Mouse (Mus musculus) cerebellum, adult 9-10 months (tissue): ENCODE measurements at regions not wholly inside any gene's neighbourhood (a gene's known extent, or its start where the extent isn't known, plus 50 kb on each side); places are given as distances from the start of the nearest gene placed in this dataset.

ENCODE experiments used
- DNase-seq: peaks from one replicate; pipeline ENCODE4 v3.0.0; 2022

DNA sequence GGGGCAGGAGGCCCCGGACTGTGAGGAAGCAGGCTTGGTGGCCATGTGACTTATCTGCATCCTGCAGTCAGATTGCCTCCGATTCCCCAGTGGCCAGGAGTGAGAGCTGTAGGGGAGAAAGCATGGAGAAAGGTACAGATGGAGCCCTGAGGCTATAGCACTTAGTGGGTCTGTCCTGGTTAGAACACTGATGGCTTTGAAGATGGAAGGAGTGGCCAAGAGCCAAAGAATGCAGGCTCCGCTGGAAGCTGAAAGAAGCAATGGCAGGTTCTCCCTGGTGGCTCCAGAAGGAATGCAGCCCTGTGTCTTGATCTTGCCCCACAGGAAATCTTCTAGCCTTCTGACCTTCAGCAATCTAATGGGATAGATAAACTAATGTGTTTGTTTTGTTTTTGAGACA is 926.3 kb downstream of the 4930447A16Rik start:
- no peak for DNase-seq

DNA sequence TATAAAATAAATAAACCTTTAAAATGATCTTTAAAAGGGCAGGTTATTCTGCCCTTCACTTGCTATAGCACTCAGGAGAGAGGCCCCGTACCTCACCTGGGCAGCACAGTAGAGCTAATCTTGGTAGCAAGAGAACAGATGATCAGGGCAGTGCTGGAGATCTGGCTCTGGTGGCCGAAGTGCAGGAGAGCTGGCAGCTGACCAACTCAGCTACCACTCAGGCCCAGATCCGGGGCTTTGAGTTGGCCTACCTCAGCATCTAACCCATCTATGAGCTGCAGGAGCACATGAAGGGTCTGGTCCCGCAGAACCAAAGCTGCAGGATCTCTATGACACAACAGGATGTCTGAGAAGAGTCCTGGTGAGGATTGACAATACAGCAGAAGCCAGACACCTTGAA is 928.0 kb downstream of the 4930447A16Rik start:
- DNase-seq = no peak

DNA sequence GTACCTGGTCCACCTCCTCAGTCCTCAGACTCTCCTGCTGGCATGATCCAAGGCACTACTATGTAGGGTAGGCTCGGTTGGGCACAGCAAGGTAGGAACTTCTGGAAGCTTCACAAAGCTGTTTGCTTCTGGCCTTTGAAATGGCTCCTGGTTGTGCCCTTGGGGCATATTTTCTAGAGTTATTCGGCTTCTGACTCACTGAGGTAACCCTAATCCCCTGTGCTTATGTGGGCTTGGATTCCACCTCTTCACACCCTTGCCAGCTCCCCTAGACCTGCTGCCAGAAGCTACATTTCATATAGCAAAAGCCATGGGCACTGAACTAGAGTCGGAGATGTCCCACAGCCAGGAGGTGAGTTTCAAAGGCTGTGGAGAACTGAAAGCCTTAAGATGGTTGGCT is 933.7 kb downstream of the 4930447A16Rik start:
- no peak for DNase-seq

DNA sequence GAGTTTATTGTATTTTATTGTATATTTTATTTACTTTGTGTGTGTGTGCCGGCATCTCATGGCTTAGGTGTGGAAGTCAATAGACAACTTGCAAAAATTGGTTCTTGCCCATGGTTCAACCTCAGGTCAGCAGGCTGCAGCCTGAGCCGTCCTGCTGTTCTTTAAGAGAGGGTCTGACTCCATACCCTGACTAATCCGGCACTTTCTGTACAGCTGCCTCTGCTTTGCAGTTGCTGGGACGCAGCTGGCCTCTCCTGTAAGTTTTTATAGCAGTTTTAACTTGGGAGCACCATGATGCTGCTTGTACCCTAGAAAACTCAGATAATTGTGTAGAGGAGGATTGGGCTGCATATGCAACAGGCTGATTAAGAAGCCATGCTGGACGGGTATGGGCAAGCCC is 938.2 kb downstream of the 4930447A16Rik start:
- no peak for DNase-seq

DNA sequence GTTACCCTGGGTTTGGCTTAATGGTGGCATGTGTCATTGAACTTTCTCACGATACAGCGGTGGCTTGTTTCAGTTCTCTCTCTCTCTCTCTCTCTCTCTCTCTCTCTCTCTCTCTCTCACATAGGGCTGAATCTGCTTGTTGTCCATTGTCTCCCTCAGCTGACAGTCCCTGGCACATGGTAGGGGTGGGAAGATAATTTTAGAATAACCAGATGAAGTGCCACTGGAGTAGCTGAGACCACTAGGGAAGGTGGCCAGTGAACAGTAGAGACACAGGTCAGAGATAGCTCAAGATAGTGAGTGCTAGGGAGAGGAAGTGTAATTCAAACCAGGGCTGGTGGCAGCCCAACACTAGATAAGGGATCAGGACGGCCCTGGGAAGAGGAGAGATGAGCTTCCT is 938.7 kb downstream of the 4930447A16Rik start:
- no peak for DNase-seq

DNA sequence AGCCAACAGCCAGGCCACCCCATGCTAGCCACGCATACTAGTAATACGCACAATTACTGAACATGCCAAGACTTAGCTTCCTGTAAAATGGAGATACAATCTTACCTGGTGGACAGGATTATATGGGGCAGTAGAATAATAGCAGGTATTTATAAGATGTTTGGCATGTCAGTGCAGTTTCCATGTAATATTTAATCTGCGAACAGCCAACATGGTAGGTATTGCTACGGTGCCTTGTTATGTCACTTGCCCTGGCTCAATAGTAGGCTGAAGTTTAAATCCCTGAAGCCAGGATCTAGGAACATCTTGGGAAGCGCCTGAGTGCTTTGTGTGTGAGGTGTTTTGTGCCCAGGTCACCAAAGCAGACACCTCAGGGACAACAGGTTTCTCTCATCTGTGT is 942.3 kb downstream of the 4930447A16Rik start:
- no peak for DNase-seq

DNA sequence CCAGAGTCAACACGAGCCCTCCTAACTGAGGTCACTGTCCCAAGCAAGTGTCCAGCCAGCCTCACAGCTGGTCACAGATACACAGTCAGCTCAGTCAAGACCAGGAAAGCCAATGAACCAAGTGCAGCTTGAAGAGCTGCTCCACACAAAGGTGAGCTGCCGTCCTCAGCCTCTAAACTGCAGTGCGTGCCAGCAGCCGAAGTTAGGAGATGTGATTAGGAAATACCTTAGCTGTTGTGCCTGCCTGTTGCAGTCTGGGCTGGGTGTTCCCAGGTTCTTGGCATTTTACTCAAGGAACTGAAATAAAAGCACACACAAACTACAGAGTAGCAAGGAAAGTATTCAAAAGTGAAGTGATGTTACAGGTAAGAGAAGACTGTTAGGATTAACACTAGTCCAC is 942.9 kb downstream of the 4930447A16Rik start:
- DNase-seq = no peak

DNA sequence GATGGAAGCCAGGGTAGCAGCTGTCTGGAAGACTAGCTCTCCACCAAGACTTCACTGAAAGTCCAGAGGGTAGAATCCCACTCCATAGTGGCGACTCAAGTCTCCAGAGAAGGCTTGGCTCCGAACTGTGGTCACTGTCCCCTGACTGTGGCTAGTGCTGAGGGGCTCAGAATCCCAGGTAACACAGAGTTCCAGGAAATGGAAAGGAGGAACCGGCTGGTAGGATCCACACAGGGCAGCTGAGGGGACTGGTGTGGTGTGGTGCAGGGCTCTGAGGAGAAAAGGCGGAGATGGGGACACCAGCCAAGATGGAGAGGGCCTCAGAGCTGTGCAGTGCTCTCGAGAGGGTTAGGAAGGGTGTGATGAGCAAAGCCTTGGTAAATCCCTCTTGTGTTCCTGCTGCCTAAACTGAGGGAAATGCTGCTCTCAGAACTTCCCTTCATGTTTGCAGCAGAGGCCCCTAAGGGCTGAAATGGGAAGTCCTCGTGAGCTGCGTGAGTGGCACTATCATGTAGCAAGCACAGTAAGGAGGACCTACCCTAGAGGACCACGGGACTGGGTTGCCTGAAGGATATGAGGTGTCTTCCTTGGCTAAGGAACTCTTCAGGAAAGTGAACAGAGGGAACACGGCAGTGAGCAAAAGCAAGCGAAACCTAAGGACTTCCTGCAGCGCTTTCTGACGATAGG is 946.2 kb downstream of the 4930447A16Rik start:
- no peak for DNase-seq

DNA sequence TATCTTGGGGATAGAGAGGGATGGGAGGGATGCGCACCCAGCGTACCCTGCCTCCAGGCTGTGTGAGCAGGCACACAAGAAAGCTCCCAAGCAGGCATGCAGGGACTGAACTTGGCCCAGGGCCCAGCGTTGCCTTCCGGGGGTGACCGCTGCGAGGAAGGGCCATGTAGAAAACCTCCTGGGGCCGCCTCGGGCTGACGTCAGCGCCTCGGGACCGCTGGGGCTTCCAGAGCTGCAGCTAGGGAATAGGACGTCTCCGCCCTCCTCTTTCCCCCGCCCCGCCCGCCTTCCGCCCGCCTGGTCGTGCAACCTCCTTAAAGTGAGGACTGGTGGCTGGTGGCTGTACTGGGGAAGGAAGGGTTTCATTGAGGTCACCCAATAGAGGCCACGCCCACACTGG is 948.4 kb downstream of the 4930447A16Rik start:
- DNase-seq = peak; percentile 34

DNA sequence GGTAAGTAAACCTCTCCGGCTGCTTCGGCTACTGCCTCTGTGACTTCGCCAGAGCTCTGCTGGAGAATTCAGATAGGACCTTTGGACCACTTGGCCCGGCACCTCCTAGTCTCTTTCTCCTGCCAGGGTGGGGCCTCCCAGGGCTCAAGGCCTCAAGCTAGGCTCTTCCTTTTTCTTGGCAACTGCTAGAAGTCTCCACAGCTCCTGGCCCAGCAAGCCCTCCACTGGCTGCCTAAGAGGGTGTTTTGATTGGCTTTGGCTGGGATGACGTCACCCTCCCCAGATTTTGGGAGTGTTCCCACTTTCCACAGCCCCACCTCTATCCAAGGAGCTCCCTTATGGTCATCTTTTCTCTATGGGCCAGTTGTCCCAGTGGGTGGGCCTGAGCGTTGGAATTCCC is 949.4 kb downstream of the 4930447A16Rik start:
- DNase-seq = peak; percentile 52

DNA sequence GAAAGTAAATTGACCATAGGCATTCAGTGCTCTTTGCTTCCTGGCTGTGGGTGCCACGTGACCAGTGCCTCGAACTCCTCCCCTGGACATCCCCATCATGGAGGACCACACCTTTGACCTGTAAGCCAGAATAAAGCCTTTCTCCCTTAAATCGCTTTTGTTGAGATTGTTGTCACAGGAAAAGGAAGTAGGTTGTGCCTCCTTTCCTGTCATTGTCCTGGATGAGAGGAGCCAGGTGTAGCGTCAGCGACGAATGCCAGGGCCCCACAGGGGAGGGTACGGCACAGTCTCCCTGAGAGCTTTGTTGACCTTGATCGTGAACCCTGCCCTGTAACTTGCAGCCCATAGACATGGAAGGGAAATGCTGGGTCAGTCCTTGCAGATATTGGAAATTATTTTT is 952.8 kb downstream of the 4930447A16Rik start:
- no peak for DNase-seq

DNA sequence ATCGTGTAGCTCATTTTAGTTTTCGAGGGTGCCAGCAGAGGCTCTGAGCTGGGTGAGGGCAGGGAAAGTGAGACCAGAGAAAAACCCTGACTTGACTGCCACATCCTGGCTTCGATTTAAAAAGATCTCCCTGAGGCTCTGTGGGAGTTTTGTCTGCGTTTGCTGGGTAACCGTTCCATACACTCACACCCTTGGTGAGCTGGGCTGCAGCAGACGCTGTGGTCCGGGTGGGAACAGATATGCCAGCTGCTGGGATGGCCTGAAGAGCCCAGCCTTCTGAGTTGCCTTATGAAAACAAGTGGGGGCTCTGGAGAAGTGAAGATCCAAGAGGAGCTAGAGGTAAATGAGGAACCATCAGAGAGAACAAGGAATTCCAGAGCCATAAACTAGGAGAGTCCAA is 962.3 kb downstream of the 4930447A16Rik start:
- no peak for DNase-seq

DNA sequence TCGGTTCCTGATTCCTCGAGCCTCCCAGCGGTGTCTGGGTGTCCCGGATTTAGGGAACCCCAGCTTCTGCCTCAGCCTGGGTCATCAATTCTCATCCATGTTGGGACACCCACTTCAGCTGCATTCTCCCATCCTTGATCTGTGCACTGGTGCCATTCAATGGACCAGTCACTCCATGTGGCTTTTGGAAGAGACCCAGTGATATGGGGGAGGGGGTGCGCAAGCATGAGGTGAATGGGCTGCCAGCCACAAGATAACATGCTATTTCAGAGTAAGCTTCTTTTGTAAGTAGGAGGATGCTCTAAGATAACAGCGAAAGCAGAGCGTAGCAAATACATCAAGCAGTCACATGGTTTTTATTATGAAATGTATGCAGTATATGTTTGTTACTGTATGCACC is 963.1 kb downstream of the 4930447A16Rik start:
- no peak for DNase-seq

DNA sequence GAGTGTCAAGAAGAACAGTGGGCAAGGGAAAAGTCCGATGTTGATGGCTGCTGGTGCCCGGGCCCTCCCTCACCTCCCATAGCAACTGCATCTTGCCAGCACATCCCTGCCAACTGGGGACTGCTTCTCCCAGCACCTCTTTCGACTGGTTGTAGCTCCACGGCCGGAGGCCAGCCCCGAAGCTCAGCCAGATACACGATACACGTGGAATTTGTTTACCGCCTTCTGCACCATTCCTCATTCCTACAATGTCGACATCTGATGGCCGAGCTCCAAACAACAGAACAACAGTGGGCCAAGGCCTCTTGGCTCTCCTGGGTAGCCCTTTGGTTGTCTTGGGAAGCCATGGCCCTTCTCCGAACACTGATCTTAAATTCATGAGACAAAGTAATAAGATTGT is 965.1 kb downstream of the 4930447A16Rik start:
- DNase-seq = no peak

DNA sequence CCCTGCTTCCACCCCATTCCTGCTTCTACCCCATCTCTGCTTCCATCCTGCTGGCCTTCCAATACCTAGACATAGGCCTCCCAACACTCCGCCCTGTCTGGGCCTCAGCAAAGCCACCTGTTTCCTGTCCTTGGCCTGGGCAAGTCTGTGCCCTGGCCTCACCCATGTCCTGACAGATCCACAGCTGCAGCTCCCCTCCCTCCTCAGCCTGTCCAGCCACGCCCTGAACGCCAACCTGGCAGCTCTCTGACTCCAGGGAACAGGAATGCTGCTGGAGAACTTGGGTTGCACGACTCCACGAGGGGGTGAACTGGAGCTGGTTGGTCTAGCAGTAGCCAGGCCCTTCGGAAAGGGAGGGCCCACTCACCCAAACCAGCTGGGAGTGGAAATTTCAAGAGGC is 966.1 kb downstream of the 4930447A16Rik start:
- DNase-seq = no peak

DNA sequence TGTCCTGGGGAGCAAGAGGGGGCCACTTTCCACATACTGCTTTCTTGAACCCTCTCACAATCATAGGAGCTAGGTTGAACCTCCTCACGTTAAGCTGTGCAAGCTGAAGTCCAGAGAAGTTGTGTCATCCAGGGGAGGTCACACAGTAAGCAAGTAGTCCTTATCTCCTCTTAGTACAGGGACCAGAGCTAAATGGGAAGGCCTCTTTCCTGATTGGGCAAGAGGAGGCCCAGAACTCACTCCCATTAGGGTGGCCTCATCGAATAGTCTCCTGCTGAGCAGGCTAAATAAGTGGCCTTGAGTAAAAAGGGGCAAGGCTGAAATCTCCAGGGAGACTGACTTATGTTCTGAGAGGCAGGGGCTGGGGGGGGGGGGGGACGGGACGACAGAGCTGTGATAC is 966.5 kb downstream of the 4930447A16Rik start:
- DNase-seq = no peak

DNA sequence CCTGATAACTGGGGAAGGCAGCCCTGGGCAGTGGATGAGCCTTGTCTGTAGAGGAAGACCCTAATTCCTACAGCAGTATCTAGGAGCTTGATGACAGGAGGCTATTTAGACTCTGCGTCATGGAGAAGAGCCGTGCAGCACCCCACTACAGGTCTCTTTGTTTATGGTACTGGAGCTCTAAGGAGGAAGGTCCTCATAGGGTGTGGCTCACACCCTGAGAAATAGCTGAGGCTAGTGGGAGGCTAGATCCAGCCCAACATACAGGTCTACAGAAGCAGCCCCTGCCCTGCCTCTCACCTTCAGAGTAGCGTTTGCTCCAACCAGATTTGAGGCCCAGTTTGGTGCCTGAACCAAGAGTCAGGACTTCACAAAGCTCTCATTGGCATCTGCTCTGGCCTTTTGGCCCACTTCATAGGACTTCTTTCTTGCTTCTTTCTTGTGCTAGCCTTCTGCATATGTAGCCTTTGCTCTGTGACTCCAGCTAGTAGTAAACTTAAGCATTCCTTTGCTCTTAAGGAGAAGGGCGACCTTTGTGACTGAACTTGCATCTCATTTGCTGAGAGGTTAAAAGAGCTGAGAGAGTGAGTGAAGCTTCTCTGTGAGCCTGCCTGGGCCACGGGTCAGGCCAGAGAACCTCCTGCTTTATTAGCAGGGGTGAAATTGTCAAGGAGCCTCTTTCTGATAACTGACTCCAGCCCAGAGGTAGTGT is 967.2 kb downstream of the 4930447A16Rik start:
- DNase-seq = no peak

DNA sequence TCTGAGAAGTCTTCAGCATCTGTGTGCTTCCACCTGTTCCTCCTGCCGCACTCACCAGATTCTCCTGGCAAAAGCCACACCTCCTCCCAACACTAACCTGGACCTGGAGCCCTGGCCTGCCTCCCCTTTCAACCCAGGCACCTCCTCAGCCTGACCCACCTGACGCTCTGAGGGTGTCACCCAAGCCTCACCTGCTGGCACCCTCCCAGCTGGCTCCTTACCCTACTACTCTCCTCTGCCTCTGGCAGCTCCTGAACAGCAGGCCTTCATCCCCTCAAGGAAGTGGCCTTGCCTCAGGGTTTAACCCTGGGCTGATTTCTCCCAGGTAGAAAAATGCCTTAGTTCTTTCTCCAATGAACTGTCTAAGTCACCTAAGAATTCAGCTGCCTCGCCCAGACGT is 973.5 kb downstream of the 4930447A16Rik start:
- no peak for DNase-seq

DNA sequence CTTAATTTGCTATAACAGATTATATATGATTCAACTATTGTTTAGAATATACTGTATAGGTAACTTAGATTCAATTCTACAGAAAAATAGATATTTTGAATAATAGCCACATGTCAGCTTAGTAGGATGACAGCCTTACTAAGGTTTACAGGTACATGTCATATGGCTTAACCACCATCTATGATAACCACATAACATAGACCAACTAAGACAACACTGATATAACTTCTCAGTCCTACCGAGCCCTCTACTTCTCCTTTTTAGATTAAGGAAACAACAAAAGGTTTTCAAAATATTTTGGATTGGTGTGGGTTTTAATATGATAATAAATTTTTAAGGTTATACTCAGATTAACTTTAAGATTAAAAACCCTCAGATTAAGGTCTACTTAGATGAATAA is 977.4 kb downstream of the 4930447A16Rik start:
- DNase-seq = no peak

DNA sequence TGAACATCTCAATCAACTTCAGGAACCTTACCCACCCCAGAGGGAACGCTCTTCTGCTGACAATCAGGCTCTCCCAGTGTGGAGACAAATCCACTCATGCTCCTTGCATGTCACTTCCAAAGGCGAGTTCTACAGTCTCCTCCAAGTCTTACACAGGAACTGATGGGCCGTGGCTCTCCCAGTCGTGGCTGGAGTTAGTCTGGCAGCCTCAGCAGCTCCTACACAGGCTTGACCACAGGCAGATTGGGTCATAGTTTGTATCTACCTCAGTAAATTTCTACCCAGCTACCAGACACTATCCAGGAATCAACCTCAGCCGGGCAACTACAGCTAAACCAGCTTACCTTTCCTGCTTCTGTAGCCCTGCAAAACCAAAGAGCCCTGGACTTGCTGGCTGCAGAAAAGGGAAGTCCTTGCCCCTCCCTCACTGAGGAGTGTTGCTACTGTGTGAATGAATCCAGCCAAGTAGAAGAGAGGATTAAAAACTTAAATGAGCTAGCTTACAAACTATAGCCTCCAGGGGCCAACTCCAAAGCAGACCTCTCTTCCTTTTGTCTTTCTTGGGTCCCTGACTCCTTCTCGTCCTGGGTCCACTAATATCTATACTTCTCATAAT is 978.5 kb downstream of the 4930447A16Rik start:
- no peak for DNase-seq

DNA sequence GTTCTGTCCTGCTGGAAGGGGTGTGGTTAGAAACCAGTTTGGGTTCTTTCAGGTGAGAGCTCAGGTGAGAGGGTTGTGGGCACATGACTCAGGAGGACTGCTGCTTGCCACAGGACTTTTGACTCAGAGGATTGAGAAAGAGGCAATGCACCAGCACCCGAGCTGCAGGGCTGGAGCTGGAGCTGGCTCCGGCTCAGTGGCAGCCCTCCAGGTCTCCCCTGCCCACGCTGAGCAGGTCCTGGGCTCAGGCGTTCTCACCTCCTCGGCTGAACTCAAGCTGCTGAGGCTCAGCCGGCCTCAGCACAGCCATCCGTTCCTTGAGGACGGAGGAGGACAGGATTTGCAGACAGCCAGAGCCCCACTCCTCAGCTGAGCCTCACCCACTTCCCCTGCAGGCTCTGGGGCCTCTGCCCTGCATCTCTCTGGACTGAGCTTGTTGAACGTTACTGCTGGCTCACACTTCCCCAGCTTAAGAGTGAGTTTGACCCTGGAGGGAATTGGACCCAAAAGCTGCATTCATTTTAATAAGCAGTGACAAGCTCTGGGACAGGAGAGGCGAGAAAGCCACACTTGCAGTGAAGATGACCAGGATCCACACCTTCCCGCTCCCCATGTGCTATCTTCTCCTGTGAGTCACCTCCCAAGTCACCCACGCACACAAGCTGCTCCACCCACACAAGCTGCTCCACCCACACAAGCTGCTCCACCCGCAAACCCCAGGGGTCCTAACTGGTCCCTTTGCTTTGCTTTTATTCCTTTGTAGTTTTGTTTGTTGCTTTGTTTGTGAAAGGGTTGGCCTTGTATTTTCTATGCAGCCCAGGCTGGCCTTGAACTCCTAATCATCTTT is 981.0 kb downstream of the 4930447A16Rik start:
- DNase-seq = no peak

DNA sequence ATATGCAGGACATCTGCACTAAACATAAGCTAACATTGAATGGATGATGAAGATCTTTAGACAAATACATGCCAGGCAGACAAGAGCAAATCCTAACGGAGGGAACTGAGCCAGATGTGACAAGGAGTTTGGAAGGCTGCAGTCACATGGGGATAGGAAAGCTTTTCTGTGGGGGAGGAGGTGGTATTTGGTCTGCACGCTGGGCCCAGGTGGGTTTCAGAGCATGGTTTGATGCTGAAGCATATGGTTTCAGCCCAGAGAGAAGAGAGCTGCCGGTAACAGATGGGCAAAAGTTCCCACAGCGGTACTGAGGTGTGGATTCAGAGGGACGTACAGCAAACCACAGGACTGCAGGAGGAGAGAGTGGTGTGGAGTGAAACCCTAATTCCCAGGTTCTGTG is 982.1 kb downstream of the 4930447A16Rik start:
- no peak for DNase-seq

DNA sequence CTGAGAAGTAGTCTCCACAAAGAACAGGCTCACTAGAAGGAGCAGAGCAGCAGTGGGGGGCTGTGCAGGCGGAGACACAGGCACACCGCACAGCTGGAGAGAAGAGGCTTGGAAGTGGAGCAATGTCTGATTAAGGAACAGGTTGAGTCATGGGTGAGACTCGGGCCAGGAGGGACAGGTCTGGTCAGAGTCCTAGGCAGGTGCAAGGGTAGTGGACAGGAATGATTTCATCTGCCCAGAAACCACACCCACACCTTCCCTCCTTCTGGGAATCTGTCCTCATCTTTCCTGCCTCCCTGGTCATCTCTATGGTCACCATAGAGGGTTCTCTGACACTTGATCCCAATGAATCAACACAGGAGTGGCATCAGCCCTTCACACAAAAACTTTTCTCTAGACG is 983.8 kb downstream of the 4930447A16Rik start:
- no peak for DNase-seq

DNA sequence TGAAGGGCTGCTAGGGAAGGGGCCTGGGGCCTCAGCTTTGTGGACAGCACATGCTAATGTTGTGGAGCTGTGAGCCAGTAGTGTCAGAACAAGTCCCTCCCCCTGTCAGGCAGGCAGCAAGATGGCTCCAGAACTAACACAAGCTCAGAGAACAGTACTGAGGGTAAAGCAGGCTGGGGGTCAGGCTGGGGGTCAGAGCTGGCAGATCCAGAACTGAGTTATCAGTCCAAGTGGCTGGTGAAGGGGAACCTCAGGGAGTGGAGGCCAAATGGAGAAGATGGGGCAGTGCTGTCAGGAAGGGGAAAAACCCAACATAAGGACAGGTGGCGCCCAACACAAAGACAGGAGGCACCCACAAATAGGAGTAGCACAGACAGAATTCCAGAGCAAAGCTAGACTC is 985.1 kb downstream of the 4930447A16Rik start:
- DNase-seq = no peak
